Mouse (Mus musculus): ENCODE data around the gene Fancc. TPM values are rescaled to one million over a fixed set of nuclear protein-coding genes. Genes with fewer than 3 reads are reported as not detected.

The Fancc gene
- polyA plus RNA-seq, 2 experiments from 2014 or later = 21.9 to 23.4 TPM

DNA sequence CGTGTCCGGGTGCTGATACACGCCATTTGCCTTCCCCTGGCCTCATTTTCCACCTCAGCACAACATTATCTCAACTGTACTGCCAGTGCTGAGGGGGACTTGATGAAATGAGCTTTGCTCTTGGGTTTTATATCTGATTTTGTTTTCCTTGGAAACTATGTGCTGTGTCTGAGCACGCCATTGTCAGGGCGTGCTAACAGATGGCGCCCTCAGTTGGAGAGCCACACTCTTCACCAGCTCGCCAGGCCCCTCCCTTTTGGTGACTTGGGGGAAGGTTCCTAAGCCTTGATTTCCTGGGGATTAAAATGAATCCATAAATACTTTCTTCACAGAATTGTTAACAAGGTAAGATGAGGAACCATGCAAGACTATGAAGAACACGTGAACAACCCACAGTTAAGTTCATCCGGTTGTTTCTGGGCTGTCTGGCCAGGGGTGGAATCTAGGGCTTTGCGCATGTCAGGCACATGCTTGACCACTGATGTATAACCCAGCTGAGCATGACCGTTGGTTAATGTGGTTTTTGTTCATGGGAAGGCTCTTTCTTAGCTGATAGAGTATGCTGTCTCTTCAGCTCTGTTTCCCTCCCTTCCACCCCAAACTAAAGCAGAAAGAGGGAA is 210.5 kb downstream of the Fancc start:
- ATAC-seq = no peak

DNA sequence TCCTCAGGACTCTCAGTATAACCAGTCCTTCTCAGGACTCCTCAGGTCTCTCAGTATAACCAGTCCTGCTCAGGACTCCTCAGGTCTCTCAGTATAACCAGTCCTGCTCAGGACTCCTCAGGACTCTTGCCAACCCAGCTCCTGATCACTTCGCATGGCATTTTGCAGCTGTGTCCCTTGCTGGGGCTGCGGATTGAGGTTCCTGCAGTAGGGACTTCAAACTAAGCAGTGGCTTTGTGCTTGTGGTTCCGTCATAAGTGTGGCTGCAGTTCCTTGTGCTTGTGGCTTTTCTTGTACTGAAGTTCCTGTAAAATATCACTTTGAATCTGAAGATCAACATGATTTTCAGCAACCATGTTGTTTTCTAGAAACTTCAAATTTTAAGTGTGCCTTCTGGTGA is 212.3 kb downstream of the Fancc start:
- no peak for ATAC-seq

DNA sequence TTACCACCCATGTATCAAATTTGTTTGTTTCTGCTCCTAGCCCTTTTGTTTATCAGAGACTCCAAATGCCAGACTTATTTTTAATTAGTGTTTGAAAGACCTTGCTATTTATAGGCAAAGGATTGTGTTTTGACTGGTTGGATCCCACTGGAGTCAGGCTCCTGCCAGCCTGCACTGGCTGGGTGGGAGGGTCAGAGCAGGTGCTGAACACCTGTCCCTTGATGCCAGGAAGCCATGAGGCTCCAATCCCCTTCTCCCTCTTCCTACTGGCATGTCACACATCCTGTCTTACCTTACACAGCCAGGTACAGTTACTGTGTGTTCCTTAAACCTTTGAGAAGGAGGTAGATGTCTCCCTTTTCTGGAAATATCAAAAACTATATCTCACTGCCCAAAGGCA is 213.8 kb downstream of the Fancc start:
- no peak for ATAC-seq

GRCm38 (mm10) chr13:63281206-63281605 is 215.9 kb downstream of the Fancc start:
- no peak for ATAC-seq

DNA sequence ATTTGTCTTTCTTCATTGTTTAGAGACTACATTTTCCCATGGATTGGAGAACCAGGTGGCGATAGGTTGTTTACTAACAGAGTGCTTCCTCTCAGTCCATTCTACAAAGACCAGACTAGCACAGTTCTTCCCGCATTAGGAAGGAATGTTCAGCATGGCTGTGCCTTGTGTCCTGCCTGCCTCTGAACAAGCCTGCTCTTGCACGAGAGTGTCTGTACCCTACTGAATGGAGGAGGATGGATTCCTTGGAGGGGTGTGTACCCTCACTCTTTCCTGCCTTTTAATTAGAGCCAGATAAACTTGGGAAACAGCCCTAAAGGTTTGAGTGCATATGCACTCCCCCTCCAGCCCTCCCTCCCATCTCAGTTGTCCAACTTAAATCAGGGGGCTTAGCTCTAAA is 216.7 kb downstream of the Fancc start:
- ATAC-seq = no peak

DNA sequence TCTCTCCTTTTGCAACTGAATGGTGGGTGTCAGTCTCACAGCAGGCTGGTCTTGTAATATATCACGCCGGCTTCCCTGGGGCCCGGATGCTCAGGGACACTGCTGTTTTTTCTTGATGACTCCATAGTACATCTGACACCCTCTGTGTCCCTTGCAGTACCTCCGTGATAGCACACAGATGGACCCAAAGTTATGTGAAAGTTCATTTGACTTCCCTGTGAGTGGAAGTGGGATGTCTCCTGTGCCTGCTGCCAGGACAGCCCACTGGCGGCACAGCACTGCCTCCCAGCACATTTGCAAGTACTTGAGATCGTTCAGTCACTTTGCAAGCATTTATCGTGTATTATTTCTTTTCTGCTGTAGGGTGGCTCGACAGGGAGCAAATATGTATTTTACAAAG is 217.3 kb downstream of the Fancc start:
- no peak for ATAC-seq

DNA sequence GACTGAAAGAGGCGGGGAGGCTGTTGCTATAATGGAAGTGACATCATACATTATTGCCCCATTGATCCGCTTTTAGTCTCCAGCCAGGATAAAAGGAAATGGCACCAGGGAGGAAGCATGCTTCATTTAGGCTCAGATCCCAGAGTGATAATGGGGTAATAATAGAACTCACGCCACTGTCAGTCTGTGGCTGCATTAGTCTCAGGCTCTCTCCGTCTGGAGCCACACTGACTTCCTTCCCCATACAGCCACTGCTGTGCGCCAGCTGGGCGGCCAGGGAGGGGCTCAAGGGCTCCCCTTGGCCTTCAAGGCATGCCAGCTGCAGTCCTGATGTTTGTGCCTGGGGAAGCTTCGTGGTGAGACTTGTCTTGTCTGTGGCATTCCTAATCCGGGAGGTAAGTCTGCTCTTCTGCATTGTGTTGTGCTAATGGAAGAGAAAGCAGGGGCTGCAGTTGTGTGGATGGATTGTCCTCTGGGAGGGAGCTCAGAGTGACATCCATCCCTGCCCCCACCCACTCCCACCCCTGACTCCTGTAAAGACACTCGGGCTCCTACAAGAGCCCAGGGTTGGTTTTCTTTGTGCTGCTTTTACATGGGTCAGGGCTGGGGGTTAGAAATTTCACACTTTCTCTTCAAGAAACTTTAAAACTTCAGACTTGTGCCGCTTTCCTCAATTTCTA is 218.1 kb downstream of the Fancc start:
- no peak for ATAC-seq

DNA sequence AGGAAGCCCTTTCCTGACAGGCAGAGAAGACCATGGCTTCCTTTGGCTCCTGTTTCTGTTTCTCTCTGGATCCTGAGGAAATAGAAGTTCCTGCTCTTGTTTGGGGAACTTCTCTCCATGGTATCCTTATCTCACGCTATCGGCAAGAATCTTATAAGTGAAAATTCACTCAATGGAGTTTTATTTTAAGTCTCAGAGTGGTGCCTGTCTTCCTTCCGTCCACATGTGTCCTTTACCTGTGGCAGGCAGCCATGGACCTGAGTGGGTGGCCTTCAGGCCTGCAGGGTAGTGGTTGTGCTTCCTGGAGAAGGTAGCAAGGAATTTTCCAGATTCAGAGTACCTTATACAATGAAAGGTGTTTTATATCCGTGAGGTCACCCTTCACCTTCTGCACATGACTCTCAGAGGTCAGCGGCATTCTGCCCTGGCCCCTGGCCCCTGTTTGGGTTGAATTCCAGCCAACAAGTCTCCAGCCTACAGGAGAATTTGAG is 218.9 kb downstream of the Fancc start:
- no peak for ATAC-seq

GRCm38 (mm10) chr13:63277316-63277715 is 219.8 kb downstream of the Fancc start:
- ATAC-seq = peak; percentile 36

DNA sequence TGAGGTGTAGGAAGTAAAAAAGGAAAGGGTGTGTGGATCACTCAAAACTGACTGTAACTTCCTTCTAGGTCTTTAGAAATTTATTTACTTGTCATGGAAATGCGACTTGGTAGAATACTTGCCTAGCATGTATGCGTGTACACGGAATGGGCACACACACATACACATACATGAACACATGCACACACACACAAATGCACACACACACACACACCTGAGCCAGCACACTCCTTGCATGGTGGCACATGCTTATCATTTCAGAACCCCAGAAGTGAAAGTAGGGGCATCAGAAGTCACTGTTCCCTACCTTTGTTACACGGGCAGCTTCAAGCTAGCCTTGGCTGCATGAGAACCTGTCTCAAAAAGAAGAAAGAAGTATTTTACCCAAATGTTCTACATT is 220.7 kb downstream of the Fancc start:
- peak; percentile 21 for ATAC-seq

GRCm38 (mm10) chr13:63274488-63275166 is 222.5 kb downstream of the Fancc start:
- ATAC-seq = peak; percentile 61

DNA sequence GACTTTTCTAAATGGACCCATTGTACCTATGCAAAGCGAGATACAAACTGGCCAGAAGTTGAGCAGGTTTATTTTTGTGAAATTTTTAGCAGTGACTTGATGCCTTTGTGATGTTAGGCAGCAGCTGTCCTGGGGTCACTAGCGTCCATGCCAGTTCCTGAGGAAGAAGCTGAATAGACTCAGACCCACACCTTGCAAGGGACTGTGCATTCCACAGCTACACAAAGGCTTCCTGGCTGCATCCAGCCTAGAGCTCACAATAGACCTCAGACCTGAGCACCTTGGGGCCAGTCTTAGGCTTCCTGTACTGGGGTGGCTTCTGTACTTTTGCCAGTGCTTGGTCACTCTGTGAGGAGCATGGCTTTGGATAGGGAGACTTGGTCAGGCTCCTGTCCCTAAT is 223.2 kb downstream of the Fancc start:
- ATAC-seq = no peak

- ATAC-seq = no peak
These were observed 224.4 kb downstream of the Fancc start for GRCm38 (mm10) chr13:63272602-63273229.

- ATAC-seq = no peak
These were observed 225.0 kb downstream of the Fancc start for GRCm38 (mm10) chr13:63272017-63272601.

GRCm38 (mm10) chr13:63270191-63270590 is 226.9 kb downstream of the Fancc start:
- no peak for ATAC-seq

GRCm38 (mm10) chr13:63268776-63269175 is 228.3 kb downstream of the Fancc start:
- ATAC-seq = no peak

DNA sequence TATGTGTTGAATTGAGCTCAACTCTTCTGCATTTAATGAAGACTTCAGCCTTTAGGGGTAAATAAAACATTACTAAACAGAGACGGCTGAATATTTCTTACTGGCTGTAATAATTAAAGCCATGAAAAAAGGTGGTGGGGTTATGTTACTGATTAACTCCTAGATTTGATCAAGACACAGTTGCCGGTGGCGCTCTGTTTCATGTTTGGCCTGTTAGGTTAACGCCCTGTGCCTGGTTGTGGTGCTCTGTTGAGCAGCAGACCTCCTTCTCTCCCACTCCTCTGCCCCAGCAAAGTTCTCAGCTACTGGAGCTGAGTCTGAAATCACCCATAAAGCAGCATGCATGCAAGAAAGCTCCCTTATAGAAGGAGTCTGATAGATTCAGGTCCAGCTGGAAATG is 228.7 kb downstream of the Fancc start:
- ATAC-seq = no peak

DNA sequence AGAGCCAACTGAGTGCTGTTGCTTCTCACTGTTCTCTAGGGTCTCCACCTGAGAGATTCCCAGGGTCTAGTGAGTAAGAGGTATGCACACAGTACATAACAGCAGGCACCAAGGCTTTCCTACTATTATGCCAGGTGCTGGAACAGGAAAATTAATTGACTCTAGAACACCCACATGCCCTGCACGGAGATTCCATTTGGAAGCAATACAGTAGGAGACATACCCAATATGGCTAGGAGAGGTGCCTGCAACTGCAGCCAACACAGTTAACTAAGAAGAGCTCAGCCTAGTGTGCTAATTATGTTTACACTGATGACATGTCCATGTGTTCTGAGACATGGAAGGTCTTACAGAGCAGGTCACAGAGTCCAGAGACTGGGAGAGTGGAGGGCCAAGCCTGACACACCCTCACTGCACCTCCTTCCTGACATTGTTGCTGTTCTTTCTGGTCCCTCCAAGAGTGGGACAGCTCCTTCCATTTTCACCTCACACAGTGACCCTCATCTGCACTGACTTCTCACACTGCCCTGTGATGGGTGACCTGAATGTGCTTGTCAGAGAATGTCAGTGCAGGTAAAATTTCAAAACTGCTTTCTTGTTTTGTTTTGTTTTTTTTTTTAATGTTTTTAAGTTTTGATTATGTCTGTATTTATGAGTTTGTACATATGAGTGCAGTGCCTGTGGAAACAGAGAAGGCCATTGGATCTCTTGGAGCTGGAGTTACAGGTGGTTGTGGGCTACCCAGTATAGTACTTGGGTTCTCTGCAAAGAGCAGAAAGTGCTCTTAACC is 234.7 kb downstream of the Fancc start:
- ATAC-seq = no peak

- peak; percentile 12 for ATAC-seq
These were observed 235.4 kb downstream of the Fancc start for GRCm38 (mm10) chr13:63261676-63262075.

DNA sequence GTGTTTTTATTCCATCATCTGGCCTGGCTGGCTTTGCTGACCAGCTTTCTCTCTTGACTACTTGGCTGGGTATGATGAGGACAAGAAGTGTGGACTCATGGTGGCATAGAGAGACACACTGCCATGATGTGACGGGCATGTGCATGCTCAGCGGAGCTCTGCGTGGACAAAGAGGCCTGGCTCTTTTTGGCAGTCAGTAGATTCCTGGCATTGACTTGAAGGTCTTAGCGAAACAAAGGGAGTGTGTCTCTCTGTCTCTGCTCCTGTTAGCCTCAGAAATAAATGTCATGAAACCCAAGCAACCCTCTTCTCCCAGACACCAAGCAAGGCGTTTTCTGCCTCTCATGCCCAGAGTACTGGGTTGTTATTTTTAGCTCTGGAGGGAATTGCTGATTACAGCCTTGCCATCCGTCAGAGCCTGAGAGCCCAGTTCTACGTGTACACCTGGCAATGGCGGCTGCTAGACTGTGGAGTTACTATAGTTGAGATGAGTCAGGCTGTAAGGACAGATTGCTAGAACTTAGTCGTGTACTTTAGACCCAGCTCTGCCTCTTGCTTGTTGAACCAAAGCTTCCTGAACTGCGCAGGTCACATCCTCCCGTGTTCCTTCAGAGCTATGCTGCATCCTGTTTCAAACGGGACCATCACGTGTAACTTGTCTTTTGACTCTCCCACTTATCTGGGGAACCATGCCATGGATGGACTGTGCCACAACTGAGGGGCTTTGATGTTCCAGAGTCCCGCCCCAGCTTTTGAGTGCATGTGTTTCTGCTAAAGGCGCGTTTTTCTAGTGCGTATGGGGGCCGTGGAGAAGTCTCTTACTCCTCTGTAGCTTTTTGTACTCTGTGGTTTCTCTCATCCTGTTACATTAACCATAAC is 236.1 kb downstream of the Fancc start:
- peak; percentile 80 for ATAC-seq

GRCm38 (mm10) chr13:63260133-63260532 is 236.9 kb downstream of the Fancc start:
- ATAC-seq = no peak

All from CD4-positive, CD25-positive, alpha-beta regulatory T cell, adult 4 months (primary cell).